Mouse (Mus musculus): ENCODE data around the gene Plcg1. TPM values are rescaled to one million over a fixed set of nuclear protein-coding genes. Genes with fewer than 3 reads are reported as not detected.
A peak's percentile ranks its signal among the peaks of the same experiment; 100 is the strongest.

Plcg1 gene
- polyA plus RNA-seq, 1 experiment, result 40.6 TPM

- Histone ChIP-seq H3K27ac (ENCODE audit: insufficient read depth, low read length) (peak overlapping the region; percentile 59), H3K4me3 (ENCODE audit: extremely low read depth, insufficient read depth, insufficient read length) (no peak overlapping the region), H3K4me1 (ENCODE audit: control insufficient read depth, insufficient read depth, insufficient read length) (peaks cover 14% of the 10 kb centered on the region; the same call in 1 of the 2 replicates), H3K27me3 (ENCODE audit: control insufficient read depth, insufficient read depth, low read length) (no peaks in the 10 kb centered on the region), H3K36me3 (ENCODE audit: control insufficient read depth, insufficient read depth, low read length) (peaks cover 29% of the 10 kb centered on the region)
- TF ChIP-seq POLR2A (IDR thresholded peaks at IDR 0.05; ENCODE audit: low read depth, low read length) (no peak), CTCF (IDR thresholded peaks at IDR 0.05; ENCODE audit: extremely low read depth, insufficient read depth, insufficient read length, insufficient replicate concordance) (no peak)
- 33% methylated on average over 6 of the region's 6 CpGs for WGBS
- DNase-seq (ENCODE audit: low read depth in 1 of 2, low spot score in 2 of 2), result peak; percentile 22 to 56
These were observed 25.6 kb downstream of the Plcg1 start for GRCm38 (mm10) chr2:160756583-160757203.

DNA sequence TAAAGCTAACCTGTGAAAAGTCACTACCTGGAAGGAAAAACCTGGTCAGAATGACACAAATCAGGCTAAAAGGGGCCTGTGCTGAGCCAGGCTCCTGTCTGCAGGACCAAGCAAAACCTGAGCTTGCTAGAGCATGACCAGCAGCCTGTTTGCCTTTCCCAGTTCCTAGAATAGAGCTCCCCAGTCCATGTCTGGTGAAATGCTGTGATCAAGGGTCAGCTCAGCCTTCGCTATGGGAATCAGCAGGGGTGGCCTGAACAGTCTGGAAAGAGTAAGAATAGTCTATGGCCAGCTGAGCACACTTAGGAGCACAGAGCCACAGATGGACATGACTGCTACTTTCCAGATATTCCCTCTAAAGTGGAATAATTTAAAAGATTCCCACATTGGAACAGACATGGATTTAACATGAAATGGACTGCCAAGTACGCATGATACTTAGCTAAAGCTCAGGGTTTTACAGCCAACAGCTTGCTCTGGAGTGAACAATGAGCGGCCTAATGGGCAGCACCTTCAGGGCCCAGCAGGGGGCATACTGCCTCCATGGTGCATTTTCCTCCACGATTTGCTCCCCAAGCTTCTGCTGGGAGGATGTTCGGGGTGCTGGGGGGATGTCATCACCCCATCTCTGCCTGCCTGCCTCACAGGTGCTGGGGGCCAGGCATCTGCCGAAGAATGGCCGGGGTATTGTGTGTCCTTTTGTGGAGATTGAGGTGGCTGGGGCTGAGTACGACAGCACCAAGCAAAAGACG is 29.5 kb downstream of the Plcg1 start:
- Histone ChIP-seq H3K27me3 (ENCODE audit: control insufficient read depth, insufficient read depth, low read length) (no peaks in the 10 kb centered on the region), H3K36me3 (ENCODE audit: control insufficient read depth, insufficient read depth, low read length) (peaks cover 18% of the 10 kb centered on the region), H3K4me3 (ENCODE audit: extremely low read depth, insufficient read depth, insufficient read length) (no peak overlapping the region), H3K4me1 (ENCODE audit: control insufficient read depth, insufficient read depth, insufficient read length) (peaks cover 14% of the 10 kb centered on the region; the same call in 1 of the 2 replicates), H3K27ac (ENCODE audit: insufficient read depth, low read length) (no peak overlapping the region)
- 89% methylated on average over 9 of the region's 9 CpGs for WGBS
- no peak for DNase-seq (ENCODE audit: low read depth in 1 of 2, low spot score in 2 of 2)
- TF ChIP-seq POLR2A (IDR thresholded peaks at IDR 0.05; ENCODE audit: low read depth, low read length) (no peak), CTCF (IDR thresholded peaks at IDR 0.05; ENCODE audit: extremely low read depth, insufficient read depth, insufficient read length, insufficient replicate concordance) (peak; percentile 45; the same call in 1 of the 2 replicates)

- Histone ChIP-seq H3K27me3 (ENCODE audit: control insufficient read depth, insufficient read depth, low read length) (no peaks in the 10 kb centered on the region), H3K27ac (ENCODE audit: insufficient read depth, low read length) (no peak overlapping the region), H3K4me3 (ENCODE audit: extremely low read depth, insufficient read depth, insufficient read length) (no peak overlapping the region), H3K36me3 (ENCODE audit: control insufficient read depth, insufficient read depth, low read length) (peaks cover 15% of the 10 kb centered on the region), H3K4me1 (ENCODE audit: control insufficient read depth, insufficient read depth, insufficient read length) (no peaks in the 10 kb centered on the region)
- 54% methylated on average over 3 of the region's 3 CpGs for WGBS
- TF ChIP-seq POLR2A (IDR thresholded peaks at IDR 0.05; ENCODE audit: low read depth, low read length) (no peak), CTCF (IDR thresholded peaks at IDR 0.05; ENCODE audit: extremely low read depth, insufficient read depth, insufficient read length, insufficient replicate concordance) (no peak)
- no peak for DNase-seq (ENCODE audit: low read depth in 1 of 2, low spot score in 2 of 2)
These were observed 32.7 kb downstream of the Plcg1 start for GRCm38 (mm10) chr2:160763816-160764215.

- no peak for DNase-seq (ENCODE audit: low read depth in 1 of 2, low spot score in 2 of 2)
- 86% methylated on average over 2 of the region's 2 CpGs for WGBS
- no peaks in the 10 kb centered on the region for H3K27me3 ChIP-seq (ENCODE audit: control insufficient read depth, insufficient read depth, low read length)
- no peaks in the 10 kb centered on the region for H3K4me1 ChIP-seq (ENCODE audit: control insufficient read depth, insufficient read depth, insufficient read length)
- no peak overlapping the region for H3K4me3 ChIP-seq (ENCODE audit: extremely low read depth, insufficient read depth, insufficient read length)
- TF ChIP-seq CTCF (IDR thresholded peaks at IDR 0.05; ENCODE audit: extremely low read depth, insufficient read depth, insufficient read length, insufficient replicate concordance), result no peak
- H3K27ac ChIP-seq (ENCODE audit: insufficient read depth, low read length), result no peak overlapping the region
- H3K36me3 ChIP-seq (ENCODE audit: control insufficient read depth, insufficient read depth, low read length), result peaks cover 14% of the 10 kb centered on the region
These were observed 33.3 kb downstream of the Plcg1 start for GRCm38 (mm10) chr2:160764386-160764785.

GRCm38 (mm10) chr2:160765096-160765495 is 34.0 kb downstream of the Plcg1 start:
- no peaks in the 10 kb centered on the region for H3K27me3 ChIP-seq (ENCODE audit: control insufficient read depth, insufficient read depth, low read length)
- no peak for DNase-seq (ENCODE audit: low read depth in 1 of 2, low spot score in 2 of 2)
- no peak for TF ChIP-seq POLR2A (IDR thresholded peaks at IDR 0.05; ENCODE audit: low read depth, low read length)
- TF ChIP-seq CTCF (IDR thresholded peaks at IDR 0.05; ENCODE audit: extremely low read depth, insufficient read depth, insufficient read length, insufficient replicate concordance), result no peak
- H3K4me1 ChIP-seq (ENCODE audit: control insufficient read depth, insufficient read depth, insufficient read length), result no peaks in the 10 kb centered on the region
- H3K36me3 ChIP-seq (ENCODE audit: control insufficient read depth, insufficient read depth, low read length), result peaks cover 12% of the 10 kb centered on the region
- WGBS, result 87% methylated on average over 3 of the region's 3 CpGs
- no peak overlapping the region for H3K27ac ChIP-seq (ENCODE audit: insufficient read depth, low read length)
- H3K4me3 ChIP-seq (ENCODE audit: extremely low read depth, insufficient read depth, insufficient read length), result no peak overlapping the region

GRCm38 (mm10) chr2:160766371-160766771 is 35.3 kb downstream of the Plcg1 start:
- Histone ChIP-seq H3K4me1 (ENCODE audit: control insufficient read depth, insufficient read depth, insufficient read length) (no peaks in the 10 kb centered on the region), H3K36me3 (ENCODE audit: control insufficient read depth, insufficient read depth, low read length) (peaks cover 7% of the 10 kb centered on the region), H3K27me3 (ENCODE audit: control insufficient read depth, insufficient read depth, low read length) (no peaks in the 10 kb centered on the region), H3K4me3 (ENCODE audit: extremely low read depth, insufficient read depth, insufficient read length) (no peak overlapping the region), H3K27ac (ENCODE audit: insufficient read depth, low read length) (no peak overlapping the region)
- no peak for DNase-seq (ENCODE audit: low read depth in 1 of 2, low spot score in 2 of 2)
- 87% methylated on average over 5 of the region's 5 CpGs for WGBS
- TF ChIP-seq POLR2A (IDR thresholded peaks at IDR 0.05; ENCODE audit: low read depth, low read length), result no peak
- no peak for TF ChIP-seq CTCF (IDR thresholded peaks at IDR 0.05; ENCODE audit: extremely low read depth, insufficient read depth, insufficient read length, insufficient replicate concordance)

DNA sequence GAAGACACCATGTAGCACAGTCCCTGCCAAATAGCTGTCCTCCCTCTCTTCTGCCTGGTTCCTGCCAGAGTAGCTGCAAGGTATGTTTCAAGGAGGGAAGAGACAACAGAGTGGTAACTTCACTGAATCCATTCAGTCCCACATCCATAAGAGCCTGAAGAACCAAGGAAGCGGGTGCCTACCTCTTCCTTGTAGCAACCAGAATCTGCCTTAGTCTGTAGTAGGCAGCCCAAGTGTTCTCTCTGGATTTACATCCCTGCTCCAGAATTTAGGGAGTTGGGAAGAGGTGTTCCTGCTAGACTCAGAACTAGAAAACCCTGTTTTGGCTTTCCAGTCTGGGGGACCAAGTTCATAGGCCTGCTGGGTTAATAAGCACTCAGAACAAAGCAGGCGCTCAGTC is 36.1 kb downstream of the Plcg1 start:
- TF ChIP-seq POLR2A (IDR thresholded peaks at IDR 0.05; ENCODE audit: low read depth, low read length) (no peak), CTCF (IDR thresholded peaks at IDR 0.05; ENCODE audit: extremely low read depth, insufficient read depth, insufficient read length, insufficient replicate concordance) (no peak)
- Histone ChIP-seq H3K4me1 (ENCODE audit: control insufficient read depth, insufficient read depth, insufficient read length) (no peaks in the 10 kb centered on the region), H3K4me3 (ENCODE audit: extremely low read depth, insufficient read depth, insufficient read length) (no peak overlapping the region), H3K36me3 (ENCODE audit: control insufficient read depth, insufficient read depth, low read length) (peaks cover under 1% of the 10 kb centered on the region; the same call in 1 of the 2 replicates), H3K27ac (ENCODE audit: insufficient read depth, low read length) (no peak overlapping the region), H3K27me3 (ENCODE audit: control insufficient read depth, insufficient read depth, low read length) (no peaks in the 10 kb centered on the region)
- WGBS, result 93% methylated on average over 2 of the region's 2 CpGs
- no peak for DNase-seq (ENCODE audit: low read depth in 1 of 2, low spot score in 2 of 2)

Data from spleen, adult 2 months (tissue).